Mouse (Mus musculus): Measurements from ENCODE around the gene 1700008O03Rik.

1700008O03Rik gene

DNA sequence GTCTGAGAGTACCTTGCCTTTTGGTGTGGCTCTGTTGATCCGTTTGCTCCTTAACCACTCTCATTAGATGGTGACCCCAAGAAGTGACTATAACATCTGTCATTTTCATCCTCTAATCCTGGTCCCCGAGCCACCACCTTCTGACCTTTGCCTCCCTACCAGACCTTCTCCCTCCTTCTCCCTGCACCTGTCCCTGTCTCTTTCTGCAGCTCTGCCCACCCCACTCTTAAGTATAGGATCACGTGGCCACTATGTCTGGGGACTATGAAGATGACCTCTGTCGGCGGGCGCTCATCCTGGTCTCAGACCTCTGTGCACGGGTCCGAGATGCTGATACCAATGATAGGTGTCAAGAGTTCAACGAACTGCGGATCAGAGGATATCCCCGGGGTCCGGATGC, at the start of gene 1700008O03Rik:
Gene 1700008O03Rik, minus strand, starts transcription at position 101 of the 400 bp plus-strand sequence.
- DNase-seq (ENCODE audit: extremely low read depth, insufficient read length, low spot score) = no peak

DNA sequence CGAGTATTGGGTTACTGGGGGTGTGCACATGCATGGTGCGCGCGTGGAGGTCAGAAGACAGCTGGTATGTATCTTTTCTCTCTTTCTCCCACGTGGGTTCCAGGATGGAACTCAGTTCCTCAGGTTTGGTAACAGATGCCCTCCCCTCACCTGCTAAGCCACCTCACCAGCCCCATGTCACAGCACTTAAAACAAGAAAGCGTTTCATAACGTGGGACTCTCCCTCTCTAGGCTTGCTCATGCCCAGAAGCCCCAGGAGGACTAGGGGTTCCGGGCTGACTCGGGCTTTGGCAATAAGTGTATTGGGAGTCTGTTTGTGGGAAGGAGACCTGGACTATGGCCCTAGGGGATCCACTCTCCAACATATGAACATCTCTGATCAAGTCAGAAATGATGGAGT, 48.5 kb upstream of the 1700008O03Rik start:
- no peak for DNase-seq (ENCODE audit: extremely low read depth, insufficient read length, low spot score)

DNA sequence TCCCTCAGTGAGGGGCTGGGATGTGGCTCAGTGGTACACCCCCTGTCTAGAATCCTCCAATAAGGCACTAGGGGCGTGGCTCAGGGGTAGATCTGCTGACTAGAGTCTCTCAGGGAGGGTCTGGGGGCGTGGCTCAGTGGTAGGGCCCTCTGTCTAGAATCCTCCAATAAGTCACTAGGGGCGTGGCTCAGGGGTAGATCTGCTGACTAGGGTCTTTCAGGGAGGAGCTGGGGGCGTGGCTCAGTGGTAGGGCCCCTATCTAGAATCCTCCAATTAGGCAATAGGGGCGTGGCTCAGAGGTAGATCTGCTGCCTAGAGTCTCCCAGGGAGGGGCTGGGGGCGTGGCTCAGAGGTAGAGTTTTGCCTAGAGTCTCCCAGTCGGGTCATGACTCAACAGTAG, 47.8 kb upstream of the 1700008O03Rik start:
- DNase-seq (ENCODE audit: extremely low read depth, insufficient read length, low spot score) = peak; percentile 36

DNA sequence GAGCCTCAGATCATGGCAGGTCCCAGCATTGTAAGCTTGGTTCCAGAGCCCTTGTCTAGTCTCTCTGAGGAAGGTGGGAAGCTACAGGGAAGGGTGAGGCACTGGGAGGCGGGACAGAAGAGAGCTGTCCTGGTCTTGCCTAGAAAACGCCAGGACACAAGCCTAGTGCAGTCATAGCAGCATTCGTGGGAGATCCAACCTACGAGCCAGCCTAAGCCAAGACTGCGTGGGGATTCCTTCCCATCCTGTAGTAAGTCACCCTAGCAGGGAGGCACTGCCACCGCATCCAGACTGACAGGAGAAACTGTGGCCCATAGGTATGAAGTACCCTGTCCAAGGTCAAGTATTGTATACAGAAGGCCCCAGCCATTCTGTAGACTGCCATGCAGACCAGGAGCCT, 46.9 kb upstream of the 1700008O03Rik start:
- no peak for DNase-seq (ENCODE audit: extremely low read depth, insufficient read length, low spot score)

DNA sequence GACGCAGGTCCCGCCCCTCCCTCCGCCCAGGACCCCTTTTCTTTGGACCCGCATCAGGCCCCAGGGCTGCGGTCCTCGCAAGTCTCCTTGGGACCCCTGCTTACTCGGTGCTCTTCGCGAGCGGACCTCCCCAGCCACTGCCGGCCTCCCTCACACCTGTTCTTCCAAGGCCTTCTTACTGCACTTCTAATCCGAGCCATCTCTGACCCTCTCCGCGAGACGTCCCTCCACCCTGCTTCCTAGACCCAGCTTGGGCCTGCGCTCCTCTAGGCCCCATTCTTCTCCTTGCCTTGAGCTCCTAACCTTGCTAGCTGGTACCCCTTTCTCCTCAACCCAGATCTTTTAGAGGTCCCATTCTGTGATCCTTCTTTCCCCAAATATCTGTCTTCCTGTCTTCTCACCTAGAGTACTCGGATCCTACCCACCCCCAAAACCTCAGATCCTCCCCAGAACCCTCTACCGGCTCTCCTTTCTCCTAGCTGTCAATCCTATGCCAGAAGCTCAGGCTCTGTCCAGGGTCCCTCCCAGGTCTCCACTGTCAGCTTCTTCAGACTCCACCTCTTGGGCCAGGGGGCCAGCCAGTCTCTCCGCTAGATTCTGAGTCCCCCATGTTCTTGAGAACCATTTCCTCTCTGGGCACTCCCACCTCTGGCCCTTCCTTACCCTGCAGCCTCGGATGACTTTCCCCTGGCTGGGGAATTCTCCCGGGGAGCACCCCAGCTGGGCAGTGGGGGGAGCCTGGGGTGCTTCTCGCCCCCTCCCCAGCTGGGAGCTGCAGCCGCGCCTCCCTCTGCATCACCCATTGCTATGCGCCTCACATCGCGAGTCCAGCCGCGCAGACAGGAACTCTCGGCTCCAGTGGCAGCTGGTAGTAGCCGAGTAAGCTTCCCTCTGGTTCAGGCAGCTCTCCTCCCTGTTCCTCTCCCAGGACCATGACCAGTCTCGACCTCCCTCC, 44.2 kb upstream of the 1700008O03Rik start:
- no peak for DNase-seq (ENCODE audit: extremely low read depth, insufficient read length, low spot score)

DNA sequence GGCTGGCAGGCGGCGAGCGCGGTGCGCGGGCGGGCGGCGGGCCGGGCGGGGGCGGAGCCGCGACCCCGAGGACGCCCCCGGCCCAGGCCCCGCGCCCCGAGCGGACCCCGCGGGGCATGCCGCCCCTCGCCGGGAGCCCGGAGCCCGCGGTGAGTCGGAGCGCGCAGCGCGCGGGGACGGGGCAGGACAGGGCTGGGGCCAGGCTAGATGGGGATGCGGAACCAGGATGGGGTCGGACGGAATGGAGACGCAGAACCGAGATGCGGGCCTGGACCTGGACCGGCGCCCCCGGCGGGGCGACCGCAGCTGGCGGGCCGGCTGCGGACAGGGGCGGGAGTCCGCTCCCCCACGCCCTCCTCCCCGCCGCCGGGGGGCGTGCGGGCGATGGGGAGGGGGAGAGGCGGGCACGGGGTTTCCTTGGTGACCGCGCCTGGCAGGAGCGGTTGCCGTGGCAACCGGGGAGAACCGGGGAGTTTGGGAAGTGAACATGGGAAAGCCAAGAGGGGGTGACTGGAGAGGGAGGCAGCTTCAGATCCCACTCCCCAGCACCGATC, 43.4 kb upstream of the 1700008O03Rik start, which contains the start of gene Lrrc4b:
Gene Lrrc4b, plus strand, starts transcription at position 51 of the 554 bp plus-strand sequence.
- no peak for DNase-seq (ENCODE audit: extremely low read depth, insufficient read length, low spot score)

DNA sequence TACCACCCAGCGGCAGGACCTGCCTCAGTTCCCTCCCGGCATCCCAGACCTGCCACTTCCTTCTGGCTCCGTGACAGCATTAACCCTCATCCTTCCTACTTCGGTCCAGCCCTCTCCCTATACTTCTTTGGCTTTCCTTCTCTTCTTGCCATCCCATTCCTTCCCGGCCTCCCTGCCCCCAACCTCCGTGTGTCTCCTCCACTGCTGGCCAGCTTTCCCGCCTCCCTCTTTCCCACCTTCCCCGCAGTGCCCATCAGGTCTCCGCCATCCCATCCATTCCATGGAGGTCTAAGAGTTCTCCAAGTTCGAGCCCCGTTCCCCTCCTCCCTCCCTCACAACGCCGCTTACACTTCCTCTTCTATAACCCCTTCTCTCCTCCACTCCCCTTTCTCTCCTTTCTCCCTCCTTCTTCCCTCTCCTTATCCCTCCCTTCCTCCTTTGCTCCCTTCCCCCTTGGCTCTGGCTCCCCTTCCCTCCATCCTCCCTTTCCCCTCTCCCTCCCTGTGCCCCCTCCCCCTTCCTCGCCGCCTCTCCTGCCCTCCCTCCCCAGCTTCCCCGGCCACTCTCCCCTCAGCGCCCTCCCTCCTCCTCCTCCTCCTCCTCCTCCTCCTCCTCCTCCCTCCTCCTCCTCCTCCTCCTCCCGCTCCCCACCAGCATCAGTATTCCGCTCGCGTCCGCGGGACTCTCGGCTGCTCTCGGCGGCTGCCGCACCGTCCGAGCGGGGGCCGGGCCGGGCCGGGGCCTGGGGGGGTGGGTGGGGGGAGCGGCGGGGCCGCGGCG, 42.7 kb upstream of the 1700008O03Rik start:
- no peak for DNase-seq (ENCODE audit: extremely low read depth, insufficient read length, low spot score)

DNA sequence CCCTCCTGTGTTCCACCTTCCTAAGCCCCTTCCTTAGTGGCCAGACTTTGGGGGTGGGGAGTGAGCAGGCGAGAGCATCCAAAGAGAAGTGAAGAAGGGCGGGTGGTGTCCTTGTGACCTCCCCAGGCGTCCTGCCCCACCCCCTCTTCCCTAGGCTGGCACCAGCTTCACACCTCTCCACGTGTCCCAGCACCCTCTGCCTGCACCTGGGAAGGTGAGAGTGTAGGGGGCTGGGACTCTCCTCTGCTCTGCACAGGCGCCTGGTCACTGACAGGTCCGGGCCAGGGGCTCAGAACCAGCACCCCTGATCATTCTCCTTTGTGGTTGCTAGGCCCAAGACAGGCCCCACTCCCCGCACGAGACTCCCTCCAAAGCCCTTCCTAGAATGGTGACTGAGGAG, 42.0 kb upstream of the 1700008O03Rik start:
- DNase-seq (ENCODE audit: extremely low read depth, insufficient read length, low spot score) = no peak

DNA sequence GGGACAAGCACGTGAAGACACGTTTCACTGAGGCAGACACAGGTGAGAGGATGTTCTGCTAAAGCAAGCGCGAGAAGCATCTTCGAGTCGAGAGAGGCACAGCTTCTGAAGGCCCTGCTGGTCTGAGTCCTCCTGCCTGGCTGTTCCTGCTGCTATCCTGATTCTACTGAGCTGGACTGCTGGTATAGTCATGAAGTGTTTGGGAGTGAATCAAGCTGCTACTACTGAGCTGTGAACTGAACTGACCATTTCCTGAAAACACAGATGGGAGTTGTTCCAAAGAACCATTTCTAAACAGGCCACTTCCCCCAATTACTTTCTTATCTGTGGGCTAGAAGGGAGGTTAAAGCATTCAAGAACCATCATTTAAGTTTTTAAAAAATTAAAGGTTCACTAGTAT, 27.7 kb upstream of the 1700008O03Rik start:
- DNase-seq (ENCODE audit: extremely low read depth, insufficient read length, low spot score) = no peak

DNA sequence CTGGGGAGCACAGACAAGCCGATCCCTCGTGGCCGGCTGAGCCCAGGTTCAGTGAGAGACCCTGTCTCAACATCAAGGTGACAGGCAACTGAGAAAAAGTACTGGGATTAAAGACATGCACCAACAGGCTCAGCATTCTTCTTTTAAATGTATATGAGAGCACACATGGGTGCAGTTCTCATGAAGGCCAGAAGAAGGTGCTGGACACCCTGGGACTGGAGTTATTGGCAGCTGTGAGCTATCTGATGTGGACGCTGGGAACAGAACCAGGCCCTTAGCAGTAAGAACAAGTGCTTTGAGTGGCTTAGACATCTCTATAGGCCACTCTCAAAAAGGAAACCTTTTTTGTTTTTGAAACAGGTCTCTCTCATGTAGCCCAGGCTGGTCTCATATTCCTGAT, 25.5 kb upstream of the 1700008O03Rik start:
- no peak for DNase-seq (ENCODE audit: extremely low read depth, insufficient read length, low spot score)

DNA sequence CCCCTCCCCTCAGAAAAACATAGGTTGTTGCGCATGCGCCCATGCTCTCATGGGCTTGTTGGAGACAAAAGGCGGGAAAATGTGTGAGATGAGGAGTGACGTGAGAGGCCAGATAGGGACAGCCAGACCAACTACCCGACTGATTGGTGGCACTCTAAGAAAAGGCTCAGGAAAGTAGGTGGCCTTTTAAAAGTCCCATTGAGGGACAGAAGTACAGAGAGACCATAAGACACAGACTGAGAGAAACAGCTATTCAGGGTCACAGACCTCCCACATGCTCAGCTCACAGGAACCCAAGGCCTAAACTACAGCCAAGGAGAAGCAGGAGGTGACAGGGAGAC, 20.4 kb upstream of the 1700008O03Rik start:
- DNase-seq (ENCODE audit: extremely low read depth, insufficient read length, low spot score) = no peak

DNA sequence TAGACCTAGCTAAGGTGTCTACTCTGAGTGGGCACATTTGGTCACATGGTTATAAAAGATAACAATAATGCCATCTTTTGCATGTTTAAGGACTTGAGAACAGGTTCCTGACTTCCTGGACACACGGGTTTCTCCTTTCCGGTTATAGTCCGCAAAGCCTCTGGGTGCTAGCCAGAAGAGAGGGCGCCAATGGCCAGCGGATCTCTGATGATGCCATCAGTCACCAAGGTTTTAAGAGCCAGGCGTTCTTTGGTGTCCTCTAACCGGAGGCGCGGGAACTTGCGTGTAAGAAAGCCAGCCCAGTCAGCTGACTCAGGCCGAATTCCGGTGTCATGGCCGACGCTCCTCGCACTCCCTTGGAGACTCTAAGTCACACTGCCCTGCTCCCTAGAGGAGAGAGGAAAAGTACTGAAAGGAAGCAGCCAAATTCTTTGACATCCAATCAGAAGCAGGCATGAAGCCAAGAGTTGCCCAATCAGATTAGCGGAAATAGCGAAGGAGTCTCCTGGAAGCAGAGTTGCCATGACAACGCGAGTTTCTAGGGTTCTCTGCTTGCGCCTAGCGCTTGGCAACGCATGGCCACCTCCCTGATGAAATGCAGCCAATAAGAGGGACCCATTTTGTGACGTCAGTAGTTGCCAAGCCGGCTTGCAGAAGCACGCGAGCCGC, 19.9 kb upstream of the 1700008O03Rik start:
- DNase-seq (ENCODE audit: extremely low read depth, insufficient read length, low spot score) = peak; percentile 81

DNA sequence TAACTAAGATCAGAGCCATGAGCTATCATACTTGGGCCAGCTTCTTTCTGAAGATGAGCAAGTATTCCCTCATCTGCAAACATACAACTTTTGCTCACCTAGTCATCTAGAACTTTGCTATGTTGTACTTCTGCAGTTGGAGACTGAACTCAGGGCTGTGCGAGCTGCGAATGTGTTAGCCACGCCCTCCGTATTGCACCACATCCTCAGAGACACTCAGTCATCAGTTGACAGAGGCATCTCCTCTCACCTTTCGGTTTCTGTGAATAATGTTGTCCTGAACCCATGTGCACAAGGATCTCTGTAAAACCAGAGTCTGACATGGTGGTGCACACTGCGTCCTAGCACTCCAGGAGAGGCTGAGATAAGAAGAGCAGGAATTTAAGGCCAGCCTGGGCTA, 16.1 kb upstream of the 1700008O03Rik start:
- DNase-seq (ENCODE audit: extremely low read depth, insufficient read length, low spot score) = no peak

DNA sequence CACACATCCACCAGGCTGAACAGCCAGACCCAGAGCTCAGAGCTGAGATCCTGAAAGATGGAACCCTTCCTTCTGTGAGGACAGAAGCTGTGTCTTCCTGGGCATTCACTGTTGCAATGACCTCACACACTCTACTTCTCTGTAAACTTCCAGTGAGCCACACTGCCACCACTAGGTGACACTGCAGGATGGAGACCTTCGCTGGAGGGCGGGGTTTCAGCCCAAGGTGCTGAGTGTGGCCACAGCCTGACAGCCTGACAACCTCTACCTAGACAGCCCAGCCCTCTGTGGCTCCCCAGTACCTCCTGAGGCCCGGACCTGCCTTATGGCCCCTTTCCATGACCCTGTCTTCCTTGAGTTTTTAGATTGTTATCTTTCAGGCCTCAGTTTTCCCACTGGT, 12.9 kb upstream of the 1700008O03Rik start:
- DNase-seq (ENCODE audit: extremely low read depth, insufficient read length, low spot score) = peak; percentile 39

DNA sequence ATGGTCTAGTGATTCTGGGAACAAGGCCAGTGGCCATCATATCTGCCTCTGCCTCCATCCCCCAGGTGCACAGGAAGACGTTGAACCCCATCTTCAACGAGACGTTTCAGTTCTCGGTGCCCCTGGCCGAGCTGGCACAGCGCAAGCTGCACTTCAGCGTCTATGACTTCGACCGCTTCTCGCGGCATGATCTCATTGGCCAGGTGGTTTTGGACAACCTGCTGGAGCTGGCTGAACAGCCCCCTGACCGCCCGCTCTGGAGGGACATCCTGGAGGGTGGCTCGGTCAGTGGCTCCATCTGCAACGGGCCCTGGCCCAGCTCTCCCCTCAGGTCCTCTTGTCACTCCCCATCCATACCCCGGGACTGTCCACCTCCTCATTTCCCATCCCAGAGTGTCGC, 7.7 kb upstream of the 1700008O03Rik start:
- no peak for DNase-seq (ENCODE audit: extremely low read depth, insufficient read length, low spot score)

DNA sequence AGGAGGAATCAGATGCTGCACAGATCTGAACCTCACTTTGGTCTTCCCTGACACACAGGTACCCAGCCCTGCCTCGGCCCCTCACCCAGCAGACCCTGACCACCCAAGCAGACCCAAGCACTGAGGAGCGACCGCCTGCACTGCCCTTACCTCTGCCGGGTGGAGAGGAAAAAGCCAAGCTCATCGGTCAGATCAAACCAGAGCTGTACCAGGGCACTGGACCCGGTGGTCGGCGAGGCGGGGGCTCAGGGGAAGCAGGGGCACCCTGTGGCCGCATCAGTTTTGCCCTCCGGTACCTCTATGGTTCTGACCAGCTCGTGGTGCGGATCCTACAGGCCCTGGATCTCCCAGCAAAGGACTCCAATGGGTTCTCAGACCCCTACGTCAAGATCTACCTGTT, 6.7 kb upstream of the 1700008O03Rik start:
- no peak for DNase-seq (ENCODE audit: extremely low read depth, insufficient read length, low spot score)

DNA sequence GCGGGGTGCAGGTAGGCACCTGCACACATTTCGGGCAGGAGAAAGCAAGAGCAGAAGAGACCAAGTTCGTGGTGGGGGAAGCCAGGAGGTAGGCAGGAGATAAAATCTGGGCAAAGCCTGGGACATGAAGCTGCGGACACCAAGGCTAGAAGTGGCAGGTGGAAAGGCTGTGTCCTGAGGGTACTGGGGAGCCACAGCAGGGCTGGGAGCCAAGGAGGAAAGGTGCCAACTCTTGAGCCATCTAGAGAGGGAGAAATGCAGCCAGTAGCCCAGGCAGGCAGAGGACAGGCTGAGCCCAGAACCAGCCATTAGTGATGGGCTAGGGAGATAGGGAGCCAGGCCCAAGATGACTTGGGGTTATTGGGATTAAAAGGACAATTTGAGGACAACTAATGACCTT, 6.2 kb upstream of the 1700008O03Rik start:
- DNase-seq (ENCODE audit: extremely low read depth, insufficient read length, low spot score) = no peak

DNA sequence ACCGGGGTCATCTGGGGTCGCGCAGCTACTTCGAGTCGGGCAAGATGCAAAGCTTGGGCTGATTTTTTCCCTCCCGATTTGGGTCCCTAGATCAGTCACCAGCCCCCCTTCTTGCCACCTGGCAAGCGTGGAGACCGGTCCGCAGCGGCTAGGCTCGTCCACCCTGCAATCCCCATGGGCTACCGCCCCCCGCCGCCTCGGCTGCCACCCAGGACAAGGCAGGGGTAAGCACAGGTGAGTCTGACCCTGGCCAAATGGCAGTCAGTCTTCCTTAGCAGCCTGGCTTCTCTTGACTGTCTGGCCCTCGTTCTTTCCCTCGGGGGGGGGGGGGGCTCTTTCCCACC, 932 bp downstream of the 1700008O03Rik start:
- DNase-seq (ENCODE audit: extremely low read depth, insufficient read length, low spot score) = no peak

DNA sequence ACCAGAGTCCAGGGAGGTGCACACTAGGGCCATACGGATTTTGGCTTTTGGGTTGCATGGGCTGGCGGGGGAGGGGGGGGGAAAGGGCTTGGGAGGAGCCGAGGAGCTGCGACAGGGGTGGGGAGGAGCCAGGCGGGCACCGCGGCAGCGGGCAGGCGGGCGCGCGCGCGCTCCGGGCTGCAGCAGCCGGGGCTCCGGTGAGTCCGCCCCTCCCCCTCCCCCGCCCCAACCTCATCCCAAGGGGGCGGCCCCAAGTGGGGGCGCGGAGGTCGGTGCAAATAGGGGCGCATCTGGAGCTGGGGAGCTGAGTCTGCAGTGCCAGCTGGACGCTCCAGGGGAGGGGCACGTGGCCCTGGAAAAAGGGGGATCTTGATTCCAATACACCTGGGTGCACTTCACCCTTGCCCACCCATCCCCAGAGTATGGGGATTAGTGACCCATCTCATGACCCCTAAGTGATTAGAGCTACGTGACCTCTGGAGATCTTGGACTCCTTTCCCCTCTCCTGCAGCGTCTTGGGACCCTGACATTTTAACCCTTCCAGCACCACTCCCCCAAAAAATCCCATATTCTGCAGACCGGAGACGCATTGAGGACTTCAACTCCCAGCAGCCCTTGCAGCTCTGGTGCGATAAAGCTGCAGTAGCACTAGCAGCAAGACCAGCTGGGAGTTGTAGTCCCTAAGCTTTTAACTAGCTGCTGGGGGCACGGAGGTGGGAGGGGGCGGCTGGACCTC, 1.5 kb downstream of the 1700008O03Rik start, which contains the start of gene Syt3:
Gene Syt3, plus strand, starts transcription at position 123 of the 736 bp plus-strand sequence.
- no peak for DNase-seq (ENCODE audit: extremely low read depth, insufficient read length, low spot score)

DNA sequence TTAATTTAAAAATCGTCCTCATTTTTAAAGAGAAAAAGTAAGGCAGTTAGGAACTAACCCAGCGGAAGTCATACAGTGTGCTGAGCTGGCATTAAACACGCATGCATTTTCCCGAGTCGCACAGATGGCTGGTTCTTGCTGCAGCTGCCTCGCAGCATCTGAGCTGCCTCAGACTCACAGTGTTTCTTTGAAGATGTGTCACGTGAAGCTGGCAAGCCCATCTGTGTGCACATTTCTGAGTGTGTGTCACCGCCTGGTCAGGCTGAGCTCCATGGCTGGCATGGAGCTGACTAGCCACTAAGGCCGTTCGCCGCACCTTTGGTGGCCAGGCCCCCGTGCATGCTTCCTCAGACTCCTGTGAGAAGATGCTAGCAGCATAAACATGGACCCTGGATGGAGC, 3.1 kb downstream of the 1700008O03Rik start:
- no peak for DNase-seq (ENCODE audit: extremely low read depth, insufficient read length, low spot score)
